Mouse (Mus musculus) layer of hippocampus, postnatal 36 days (tissue): ENCODE results near the gene Cox6a2. TPM values are rescaled to one million over a fixed set of nuclear protein-coding genes. Genes with fewer than 3 reads are reported as not detected.

ENCODE experiments used
- DNase-seq, 2 experiments: peaks; one replicate each; pipeline ENCODE4 v3.0.0; 2022
- total RNA-seq, 2 experiments: library from RNA; stranded (reverse); gene quantifications; 2 replicates each; pipeline ENCODE4 v1.2.3; 2021

The Cox6a2 gene
- 1 to 10 TPM; 3.4 to 3.6 TPM for total RNA-seq

DNA sequence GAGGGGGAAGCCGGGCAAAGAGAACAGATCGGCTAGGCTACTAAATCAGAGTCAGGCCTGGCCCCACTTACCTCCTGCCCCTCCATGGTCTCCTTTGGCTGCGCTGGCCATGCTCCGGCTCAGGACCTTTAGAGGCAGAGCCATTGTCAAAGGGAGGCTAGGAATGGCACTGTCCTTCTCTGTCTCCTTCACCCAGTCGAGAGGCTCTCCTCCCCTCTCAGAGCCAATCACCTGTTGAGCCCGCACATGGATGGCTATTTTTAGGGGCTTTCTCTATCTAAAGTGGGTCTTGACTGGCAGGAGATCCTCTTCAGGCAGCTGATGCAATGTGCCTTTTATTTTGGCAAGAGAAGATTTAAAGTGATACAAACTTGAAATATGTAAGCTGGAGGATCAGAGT, at the start of gene Cox6a2:
Gene Cox6a2, minus strand, starts transcription at position 236 of the 400 bp plus-strand sequence.
- DNase-seq: no peak

DNA sequence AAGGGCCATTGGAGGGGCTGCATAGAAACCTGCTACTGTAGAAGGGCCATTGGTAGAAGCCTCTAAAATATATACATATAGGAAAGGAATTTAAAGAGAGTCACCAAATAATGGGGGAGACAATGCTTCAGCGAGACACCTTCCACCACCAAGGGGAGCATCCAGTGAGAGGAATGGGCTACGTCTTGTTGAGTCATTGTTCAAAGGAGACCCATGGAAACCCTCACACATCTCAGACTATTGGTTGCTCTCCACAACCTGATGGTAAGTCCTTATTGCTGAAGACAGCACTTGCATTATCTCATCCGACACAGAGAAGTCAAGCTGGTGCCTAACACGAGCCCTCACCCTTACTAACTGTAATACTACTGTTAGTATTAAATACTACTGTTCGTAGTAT, 49.6 kb upstream of the Cox6a2 start:
- no peak for DNase-seq

DNA sequence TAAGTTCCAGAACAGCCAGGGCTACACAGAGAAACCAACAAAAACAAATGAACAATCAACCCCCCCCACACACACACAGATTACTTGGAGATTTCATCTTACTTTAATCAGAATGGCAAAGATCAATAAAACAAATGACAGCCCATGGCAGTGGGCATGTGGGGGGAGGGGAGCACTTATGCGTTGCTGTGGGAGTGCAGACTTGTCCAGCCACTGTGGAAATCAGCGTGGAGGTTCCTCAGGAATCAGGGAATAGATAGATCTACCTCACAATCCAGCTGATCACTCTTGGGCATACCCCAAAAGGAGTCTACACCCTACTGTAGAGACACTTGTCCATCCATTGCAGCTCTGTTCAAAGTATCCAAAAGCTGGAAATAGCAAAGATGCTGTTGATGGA, 48.8 kb upstream of the Cox6a2 start:
- DNase-seq: no peak

DNA sequence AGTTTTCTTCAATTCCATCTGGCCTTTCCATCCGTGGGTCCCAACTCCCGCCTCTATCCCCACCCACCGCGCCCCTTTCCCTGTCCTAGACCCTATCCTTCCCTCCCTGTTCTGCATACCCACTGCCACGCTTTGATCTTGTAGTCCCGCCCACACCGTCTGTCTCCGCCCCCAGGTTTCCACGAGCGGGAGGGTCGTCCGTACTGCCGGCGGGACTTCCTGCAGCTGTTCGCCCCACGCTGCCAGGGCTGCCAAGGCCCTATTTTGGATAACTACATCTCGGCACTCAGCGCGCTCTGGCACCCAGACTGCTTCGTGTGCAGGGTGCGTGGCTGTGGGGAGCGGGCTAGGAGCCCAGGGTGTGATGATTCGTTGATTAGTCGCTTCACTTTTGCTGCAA, 46.4 kb upstream of the Cox6a2 start:
- DNase-seq: peak; percentile 74 to 78

DNA sequence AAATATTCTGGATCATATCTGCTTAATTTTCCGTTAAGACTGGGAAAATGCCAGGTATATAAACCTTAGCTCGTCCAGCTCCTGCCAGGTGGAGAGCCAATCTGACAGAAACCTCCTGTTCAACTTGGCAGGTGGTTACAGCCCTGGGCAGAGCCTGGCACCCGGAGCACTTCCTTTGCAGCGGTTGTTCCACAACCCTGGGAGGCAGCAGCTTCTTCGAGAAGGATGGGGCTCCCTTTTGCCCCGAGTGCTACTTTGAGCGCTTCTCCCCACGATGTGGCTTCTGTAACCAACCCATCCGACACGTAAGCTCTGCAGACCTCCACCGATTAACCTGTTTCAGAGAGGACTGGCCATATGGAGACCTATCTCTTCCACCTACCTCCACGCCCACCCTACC, 45.8 kb upstream of the Cox6a2 start:
- DNase-seq: no peak

DNA sequence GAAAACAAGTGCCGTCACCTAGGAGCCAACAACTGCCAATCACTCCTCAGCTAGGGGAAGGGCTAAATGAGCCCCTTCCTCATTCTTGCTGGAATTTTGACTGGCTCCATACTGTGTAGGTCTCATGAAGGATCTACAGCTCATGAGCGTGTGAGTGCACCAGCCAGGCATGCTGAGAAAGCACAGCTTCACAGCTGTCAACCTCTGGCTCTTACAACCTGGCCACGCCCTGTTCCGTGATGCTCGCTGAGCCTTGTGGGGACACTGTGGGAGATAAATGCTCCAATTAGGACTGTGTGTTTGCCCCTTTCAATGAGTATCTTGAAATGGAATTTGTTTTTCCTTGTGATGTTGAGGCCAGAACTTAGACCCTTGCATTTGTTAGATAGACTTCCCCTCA, 43.8 kb upstream of the Cox6a2 start:
- DNase-seq: no peak

DNA sequence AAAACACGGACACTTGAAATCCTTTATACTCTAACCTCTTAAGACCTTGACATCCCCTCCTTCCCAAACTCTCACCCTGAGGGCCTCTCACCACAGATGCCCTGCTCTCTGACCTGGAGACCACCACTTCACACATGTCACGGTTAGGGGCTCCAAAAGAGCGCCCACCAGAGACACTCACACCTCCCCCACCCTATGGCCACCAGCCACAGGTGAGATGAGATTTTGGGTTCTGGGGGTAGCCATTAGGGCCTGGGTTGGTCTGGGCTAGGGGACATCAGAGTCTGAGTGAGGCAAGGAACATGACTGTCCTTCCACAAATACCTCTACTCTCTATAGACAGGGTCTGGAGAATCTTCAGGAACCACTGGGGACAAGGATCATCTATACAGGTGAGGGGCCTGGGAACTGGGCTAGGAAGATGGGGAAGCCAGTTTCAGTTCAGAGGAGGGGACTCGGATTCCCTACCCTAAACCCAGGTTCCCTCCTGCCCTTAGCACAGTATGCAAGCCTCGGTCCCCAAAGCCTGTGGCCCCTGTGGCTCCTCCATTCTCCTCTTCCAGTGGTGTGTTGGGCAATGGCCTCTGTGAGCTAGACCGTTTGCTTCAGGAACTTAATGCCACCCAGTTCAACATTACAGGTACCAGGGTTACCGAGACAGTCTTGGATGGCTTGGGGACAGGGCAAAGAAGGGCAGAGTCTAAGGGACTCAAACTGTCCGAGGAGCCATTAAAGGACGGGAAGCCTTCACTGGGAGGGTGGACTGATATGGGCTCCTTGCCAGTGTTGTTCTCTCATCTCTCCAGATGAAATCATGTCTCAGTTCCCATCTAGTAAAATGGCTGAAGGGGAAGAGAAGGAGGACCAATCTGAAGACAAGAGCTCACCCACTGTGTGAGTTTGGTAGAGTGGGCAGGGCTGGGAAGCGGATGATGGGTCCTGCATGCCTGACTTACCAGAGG, 42.2 kb upstream of the Cox6a2 start:
- no peak for DNase-seq

DNA sequence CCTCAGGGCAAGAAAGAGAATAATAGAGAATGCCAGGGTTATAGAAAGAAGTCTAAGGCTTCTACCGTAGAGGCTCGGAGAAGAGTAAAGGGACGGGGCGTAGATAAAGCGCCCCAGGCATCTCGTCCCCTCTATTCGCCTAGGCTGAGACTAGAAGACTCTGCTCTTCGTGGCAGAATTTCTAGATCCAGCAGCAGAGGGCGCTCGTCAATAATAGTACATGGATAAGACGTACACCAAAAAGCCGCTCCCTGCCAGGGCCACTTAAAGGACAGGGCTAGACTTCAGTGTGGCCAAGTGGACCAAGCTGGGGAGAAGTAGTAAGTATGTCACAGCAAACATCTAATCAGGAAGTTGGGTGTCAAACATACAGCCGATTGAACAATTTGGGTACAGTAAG, 41.3 kb upstream of the Cox6a2 start:
- peak; percentile 71 to 81 for DNase-seq

DNA sequence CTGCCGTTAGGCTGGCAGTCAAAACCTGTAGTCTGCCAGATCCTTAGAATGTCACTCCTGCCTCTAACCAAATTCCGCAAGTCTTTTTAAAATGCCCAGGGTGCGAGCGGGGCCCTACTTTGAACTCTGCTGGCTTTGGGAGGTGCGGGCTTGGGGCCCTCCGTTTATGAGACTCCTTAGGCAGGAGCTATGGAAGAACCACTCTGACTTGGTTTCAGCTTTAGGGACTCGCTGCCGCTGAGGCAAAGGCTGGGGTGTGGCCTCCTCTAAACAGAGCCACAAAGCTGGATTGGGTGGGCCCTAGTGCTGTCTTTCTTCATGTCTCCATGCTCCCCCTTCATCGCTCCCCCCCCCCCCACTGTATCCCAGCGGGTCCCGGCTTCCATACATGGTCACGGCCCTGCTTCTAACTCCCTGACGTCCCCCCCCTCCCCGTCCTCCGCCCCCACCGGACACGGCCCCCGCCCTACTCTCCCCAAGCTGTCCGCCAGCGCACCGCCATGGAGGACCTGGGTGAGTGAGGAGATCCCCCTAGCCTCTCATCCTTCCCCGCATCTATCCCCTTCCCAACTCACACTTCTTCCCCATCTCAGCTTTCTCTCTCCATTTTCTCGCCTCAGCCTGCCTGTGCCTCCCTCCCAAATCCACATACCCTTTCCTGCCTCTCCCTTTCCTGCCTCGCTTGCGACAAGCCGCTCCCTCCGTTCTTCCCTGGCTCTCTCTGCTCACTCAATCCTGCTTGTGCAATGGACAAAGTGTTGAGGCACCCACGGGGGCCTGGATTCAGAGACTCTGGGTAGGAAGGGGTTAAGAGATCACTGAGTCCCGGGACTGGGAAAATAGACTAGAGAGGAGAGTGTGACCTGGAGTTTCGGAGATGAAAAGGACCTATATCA, 40.6 kb upstream of the Cox6a2 start, which contains the start of gene Tgfb1i1:
Gene Tgfb1i1, plus strand, starts transcription at position 317 of the 896 bp plus-strand sequence.
- DNase-seq: peak in 1 of 2 experiments; percentile 32

DNA sequence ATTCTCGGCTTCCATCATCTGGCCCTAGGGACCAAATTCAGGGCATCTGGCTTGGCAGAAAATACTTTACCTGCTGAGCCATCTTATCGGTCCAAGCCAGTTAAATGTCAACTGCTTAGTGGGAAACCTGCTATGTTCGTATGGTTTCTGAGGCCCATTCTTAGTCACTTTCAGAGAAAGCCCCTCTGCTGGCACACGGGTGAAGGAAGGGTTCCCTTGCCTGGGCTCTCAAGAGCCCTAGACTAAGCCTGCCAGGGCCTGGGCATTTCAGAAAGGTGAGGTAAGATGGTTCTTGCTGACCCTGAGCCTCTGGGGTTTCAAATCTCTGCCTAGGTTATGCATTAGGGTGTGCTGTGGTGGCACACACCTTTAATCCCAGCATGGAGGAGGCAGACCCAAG, 39.4 kb upstream of the Cox6a2 start:
- no peak for DNase-seq

DNA sequence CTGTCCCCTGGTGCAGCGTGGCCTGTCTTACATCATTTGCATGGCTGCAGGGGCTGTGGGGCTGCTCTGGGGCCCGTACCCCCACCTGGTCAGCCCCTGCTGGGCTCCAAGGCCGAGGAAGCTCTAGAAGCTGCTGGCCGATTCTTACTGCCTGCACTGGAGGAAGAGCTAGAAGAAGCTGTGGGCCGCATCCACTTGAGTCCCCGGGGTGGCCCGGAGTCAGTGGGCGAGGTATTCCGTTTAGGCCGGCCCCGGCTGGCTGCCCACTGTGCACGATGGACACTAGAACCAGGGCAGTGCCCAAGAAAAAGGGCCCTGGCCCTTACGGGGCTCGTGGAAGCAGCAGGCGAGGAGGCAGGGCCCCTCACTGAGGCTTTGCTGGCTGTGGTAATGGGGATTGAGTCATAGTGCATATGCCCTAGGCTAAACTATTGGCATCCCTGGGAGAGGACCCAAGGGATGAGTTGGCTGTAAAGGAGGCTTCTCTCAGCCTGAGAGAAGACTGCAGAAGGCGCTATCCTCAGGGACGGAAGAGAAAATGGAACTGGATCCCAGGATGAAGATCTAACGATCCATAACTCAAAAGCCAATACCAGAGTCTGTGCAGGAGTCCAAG, 38.3 kb upstream of the Cox6a2 start:
- no peak for DNase-seq

DNA sequence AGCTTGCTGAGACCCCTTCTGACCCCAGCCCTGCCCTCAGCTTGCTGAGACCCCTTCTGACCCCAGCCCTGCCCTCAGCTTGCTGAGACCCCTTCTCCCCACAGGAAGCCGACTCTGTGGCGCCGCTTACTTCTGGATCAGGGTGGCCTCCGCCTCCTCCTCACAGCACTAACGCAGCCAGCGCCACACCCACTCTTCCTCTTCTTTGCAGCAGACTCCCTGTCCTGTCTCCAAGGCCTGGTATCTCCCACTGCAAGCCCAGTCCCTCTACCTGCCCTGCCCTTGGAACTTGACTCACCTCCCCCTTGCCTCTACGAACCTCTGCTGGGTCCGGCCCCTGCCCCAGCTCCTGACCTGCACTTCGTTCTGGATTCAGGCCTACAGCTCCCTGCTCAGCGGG, 37.7 kb upstream of the Cox6a2 start:
- DNase-seq: no peak

DNA sequence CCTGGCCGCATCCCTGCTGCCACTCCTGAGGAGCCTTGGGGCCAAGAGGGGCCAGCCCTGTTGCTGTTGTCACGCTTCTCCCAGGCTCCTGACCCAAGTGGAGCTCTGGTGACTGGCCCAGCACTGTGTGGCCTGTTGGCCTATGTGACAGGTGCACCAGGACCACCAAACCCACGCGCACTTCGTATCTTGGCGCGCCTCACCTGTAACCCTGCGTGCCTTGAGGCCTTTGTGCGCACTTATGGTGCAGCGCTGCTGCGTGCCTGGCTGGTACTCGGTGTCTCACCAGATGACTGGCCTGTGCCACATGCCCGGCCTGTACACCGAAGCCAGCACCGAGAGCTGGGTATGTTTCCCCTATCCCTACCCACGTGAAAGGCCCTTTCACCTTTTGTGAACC, 36.1 kb upstream of the Cox6a2 start:
- no peak for DNase-seq

DNA sequence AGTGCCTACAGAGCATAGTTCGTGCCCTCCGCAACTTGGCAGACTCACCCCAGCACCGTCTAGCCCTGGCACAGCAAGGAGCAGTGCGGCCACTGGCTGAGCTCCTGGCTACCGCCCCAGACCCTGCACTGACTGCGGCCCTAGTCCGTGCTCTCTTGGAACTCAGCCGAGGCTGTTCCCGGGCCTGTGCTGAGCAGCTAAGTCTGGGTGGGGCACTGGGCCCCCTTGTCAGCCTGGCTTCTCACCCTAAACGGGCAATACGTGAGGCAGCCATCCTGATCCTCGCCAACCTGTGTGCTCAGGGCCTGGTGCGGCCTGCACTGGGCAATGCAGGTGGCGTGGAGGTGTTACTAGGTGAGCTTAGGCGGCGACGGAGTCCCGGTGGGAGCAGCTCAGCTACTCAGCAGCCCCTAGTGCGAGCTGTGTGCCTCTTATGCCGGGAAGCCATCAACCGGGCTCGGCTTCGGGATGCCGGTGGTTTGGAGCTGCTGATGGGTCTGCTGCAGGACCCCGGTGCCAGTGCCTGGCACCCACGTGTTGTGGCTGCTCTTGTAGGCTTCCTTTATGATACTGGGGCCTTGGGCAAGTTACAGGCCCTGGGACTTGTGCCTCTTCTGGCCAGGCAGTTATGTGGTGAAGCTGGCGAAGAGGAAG, 34.1 kb upstream of the Cox6a2 start:
- DNase-seq: no peak

DNA sequence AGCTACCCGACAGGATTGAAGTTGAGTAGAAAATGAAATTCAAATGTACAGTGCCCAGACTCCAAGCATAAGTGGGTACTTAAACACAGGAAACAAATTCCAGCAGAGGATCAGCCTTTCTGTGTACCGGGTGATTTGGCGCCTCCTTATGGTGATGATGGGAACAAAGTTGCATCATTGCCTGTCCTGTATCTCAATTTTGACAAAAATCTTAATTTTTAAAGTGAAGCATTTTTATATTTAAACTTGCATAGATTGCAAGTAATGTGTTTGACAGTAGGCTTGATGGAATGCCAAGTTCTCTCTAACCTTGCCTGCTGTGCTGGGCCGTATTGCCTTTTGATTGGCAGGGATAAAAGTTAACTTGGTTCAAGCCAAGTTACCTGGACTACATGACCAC, 32.8 kb upstream of the Cox6a2 start:
- no peak for DNase-seq

DNA sequence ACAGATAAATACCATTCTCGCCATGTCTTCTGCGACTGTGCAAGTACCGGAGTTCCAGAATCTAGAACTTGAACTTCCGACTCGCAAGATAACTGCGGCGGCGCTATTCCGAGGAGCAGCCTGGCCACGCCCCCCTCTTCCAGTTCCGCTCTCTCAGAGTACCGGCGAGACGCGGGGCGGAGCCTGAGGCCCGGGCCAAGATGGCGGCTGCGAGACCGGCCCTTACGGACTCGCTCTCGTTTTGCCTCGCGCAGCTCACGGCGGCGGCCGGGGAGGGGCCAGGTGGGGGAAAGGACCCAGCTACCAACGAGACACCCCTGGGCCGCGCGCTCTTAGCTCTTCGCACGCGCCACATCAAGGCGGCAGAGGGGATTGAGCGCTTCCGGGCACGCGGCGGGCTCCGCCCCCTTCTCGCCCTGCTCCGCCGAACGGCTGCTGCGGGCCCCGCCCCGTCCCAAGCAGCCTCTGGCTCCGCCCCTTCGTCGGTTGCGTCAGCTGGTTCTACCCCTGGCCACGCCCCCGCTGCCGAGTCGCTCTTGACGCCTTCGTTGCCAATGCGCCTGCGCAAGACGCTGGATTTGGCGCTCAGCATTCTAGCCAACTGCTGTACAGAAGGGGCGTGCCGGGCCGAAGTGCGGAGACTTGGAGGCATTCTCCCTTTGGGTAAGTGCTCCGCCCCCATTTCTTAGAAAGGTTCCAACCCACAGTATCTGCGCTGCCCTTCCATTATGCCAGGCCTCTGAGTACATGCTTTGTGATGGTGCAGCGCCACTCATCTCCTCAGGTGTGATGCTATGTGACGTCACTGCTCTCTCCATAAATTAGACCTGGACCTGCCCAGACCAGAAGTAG, 32.0 kb upstream of the Cox6a2 start, which contains the start of gene 9130023H24Rik:
Gene 9130023H24Rik, minus strand, starts transcription at position 105 of the 852 bp plus-strand sequence.
- peak; percentile 99 to 100 for DNase-seq

DNA sequence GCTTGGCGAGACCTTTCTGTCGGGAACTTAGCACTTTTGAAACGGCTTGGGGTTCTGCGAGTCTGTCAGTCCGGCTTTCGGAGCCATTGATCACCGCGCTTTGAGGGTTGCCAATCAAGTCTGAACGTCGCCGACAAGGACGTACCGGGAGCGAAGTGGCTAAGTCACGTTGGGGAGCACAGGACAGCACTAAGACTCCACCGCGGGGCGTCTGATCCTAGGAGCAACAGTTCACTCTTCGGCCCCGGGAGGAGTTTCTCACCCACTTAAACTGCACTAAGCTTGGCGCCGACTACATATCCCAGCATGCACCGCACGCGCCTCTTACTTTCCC, 31.4 kb upstream of the Cox6a2 start:
- DNase-seq: no peak

DNA sequence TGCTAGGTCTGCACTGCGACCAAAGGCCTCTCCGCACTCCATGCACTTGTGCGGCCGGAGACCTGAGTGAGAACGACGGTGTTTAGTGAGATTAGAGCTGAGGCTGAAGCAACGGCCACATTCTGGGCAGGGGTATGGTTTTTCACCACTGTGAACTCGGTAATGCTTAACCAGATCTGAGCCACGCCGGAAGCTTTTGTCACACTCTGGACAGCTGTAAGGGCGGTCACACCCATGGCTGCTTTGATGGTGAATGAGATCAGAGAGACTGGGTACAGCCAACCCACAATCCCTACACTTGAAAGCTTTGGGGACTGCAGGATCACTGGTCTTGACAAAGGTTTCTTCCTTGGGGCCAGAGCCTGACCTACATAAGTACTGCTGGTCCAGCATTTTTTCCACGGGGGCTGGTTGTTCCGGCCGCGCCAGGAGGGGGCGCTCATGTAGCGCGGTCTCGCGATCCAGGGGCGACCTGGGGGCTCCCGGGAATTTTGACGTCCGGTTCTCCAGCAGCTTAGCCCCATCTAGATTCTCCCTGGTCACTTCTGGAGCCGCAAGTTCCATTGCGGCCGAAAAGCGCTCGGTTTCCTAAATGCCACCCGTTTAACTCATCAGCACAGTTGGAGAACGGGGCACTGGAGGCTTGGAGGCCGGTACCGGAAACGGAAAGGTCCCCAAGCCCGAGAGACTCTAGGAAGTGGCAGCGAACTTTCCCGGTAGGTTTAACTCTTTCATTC, 30.8 kb upstream of the Cox6a2 start, which contains the start of gene Armc5:
Gene Armc5, plus strand, starts transcription at position 487 of the 737 bp plus-strand sequence.
- peak; percentile 81 to 82 for DNase-seq

DNA sequence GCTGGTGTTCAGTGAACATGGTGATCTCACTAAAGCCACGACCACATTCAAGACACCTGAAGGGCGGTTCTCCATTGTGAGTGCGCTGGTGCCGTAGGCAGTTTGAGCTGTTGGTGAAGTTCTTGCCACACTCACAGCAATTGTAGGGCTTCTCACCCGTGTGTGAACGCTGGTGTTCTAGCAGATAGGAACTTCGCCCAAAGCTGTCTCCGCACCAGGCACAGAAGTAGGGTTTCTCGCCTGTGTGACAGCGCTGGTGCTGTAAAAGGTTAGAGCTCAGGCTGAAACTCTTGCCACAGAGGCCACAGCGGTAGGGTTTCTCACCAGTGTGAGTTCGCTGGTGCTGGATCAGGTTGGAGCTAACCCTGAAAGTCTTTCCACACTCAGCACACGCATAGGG, 30.2 kb upstream of the Cox6a2 start:
- DNase-seq: no peak

DNA sequence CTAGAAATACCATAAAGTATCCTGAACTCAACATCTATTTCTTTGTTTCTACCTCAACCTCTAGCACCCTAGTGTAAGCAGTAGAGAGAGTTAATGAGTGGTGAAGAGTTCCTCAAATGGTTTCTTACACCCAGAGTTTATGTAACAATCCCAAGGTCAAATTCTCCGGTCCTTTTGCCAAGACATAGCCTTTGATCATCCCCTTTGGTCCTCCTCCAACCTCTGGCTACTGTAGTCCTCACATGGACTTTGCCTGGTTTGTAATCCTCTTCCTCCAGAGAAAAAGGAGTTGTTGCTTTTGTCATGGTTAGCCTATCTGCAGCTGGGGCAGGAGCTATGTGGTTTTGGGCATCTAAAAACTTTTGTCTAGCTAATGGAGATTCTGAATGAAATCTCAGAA, 29.3 kb upstream of the Cox6a2 start:
- DNase-seq: no peak
